Mouse (Mus musculus) embryonic facial prominence, embryonic 15.5 days (tissue): ENCODE results near the gene A730015C16Rik. TPM values are rescaled to one million over a fixed set of nuclear protein-coding genes. Genes with fewer than 3 reads are reported as not detected.

Experiments used
- ATAC-seq: fragments of 200-750 bp; cut with Nextera tagmentation; 2 replicates; pipeline ENCODE4 v1.8.0; 2017; ENCODE audit warnings: low read depth, moderate TSS enrichment; ENCODE audit not compliant: insufficient number of reproducible peaks, low FRiP score, low TSS enrichment
- H3K27ac ChIP-seq: fragments of 300-500 bp; sonication (generic); replicated peaks from 2 replicates; pipeline ENCODE4 v1.5.1; 2015; ENCODE audit warnings: mild to moderate bottlenecking, inconsistent platforms
- H3K27me3 ChIP-seq: fragments of 300-500 bp; sonication (generic); 2 replicates; pipeline ENCODE4 v1.6.1; 2015; ENCODE audit warnings: inconsistent platforms
- H3K36me3 ChIP-seq: fragments of 300-500 bp; sonication (generic); 2 replicates; pipeline ENCODE4 v1.6.1; 2015; ENCODE audit warnings: mild to moderate bottlenecking, inconsistent platforms
- H3K4me1 ChIP-seq: fragments of 300-500 bp; sonication (generic); 2 replicates; pipeline ENCODE4 v1.6.1; 2015; ENCODE audit warnings: inconsistent platforms
- H3K4me2 ChIP-seq: fragments of 300-500 bp; sonication (generic); replicated peaks from 2 replicates; pipeline ENCODE4 v1.6.1; 2015; ENCODE audit warnings: mild to moderate bottlenecking, inconsistent platforms
- H3K4me3 ChIP-seq: fragments of 300-500 bp; sonication (generic); replicated peaks from 2 replicates; pipeline ENCODE4 v1.5.1; 2015; ENCODE audit warnings: mild to moderate bottlenecking, inconsistent platforms
- H3K9ac ChIP-seq: fragments of 300-500 bp; sonication (generic); 2 replicates; pipeline ENCODE4 v1.6.1; 2015; ENCODE audit warnings: inconsistent platforms
- H3K9me3 ChIP-seq: fragments of 300-500 bp; sonication (generic); replicated peaks from 2 replicates; pipeline ENCODE4 v1.6.1; 2016; ENCODE audit warnings: inconsistent platforms
- WGBS: fragments of 180-500 bp; shearing (Covaris S2); methylation state at CpG from one replicate; pipeline ENCODE4 v1.1.7; 2015; 5-methylcytosine and 5-hydroxymethylcytosine counted together
- polyA plus RNA-seq: library from polyadenylated mRNA; unstranded; fragments of >200 nt; fragmentation: Nextera tagmentation; extraction: Ambion mirVana; gene quantifications from 2 replicates; pipeline ENCODE4 v1.2.1, GENCODE M21; 2015

A730015C16Rik gene
- polyA plus RNA-seq, 1 experiment from 2014 or later, result 0.83 TPM

GRCm38 (mm10) chr4:108826643-108827042 is 21.8 kb downstream of the A730015C16Rik start:
- Histone ChIP-seq H3K27ac (no peak overlapping the region), H3K4me1 (peaks cover 1% of the 10 kb centered on the region; the same call in 1 of the 2 replicates), H3K9me3 (no peaks in the 10 kb centered on the region), H3K9ac (no peak overlapping the region), H3K27me3 (no peaks in the 10 kb centered on the region), H3K4me3 (no peak overlapping the region), H3K36me3 (peaks cover 49% of the 10 kb centered on the region), H3K4me2 (no peak overlapping the region)
- WGBS, result 71% methylated on average over 2 of the region's 2 CpGs
- ATAC-seq, result no peak

- H3K9me3 ChIP-seq, result no peaks in the 10 kb centered on the region
- WGBS, result 86% methylated on average over 1 of the region's 1 CpGs
- H3K36me3 ChIP-seq, result peaks cover 52% of the 10 kb centered on the region
- H3K4me3 ChIP-seq, result no peak overlapping the region
- no peaks in the 10 kb centered on the region for H3K4me1 ChIP-seq
- H3K27ac ChIP-seq, result no peak overlapping the region
- no peak for ATAC-seq
- no peaks in the 10 kb centered on the region for H3K27me3 ChIP-seq
- no peak overlapping the region for H3K9ac ChIP-seq
- no peak overlapping the region for H3K4me2 ChIP-seq
These were observed 22.3 kb downstream of the A730015C16Rik start for GRCm38 (mm10) chr4:108826096-108826495.

GRCm38 (mm10) chr4:108825677-108826076 is 22.7 kb downstream of the A730015C16Rik start:
- peaks cover 56% of the 10 kb centered on the region for H3K36me3 ChIP-seq
- no peak overlapping the region for H3K4me3 ChIP-seq
- no peak overlapping the region for H3K27ac ChIP-seq
- no peaks in the 10 kb centered on the region for H3K27me3 ChIP-seq
- ATAC-seq, result no peak
- H3K4me2 ChIP-seq, result no peak overlapping the region
- 84% methylated on average over 3 of the region's 3 CpGs for WGBS
- H3K9ac ChIP-seq, result no peak overlapping the region
- H3K4me1 ChIP-seq, result no peaks in the 10 kb centered on the region
- H3K9me3 ChIP-seq, result no peaks in the 10 kb centered on the region

GRCm38 (mm10) chr4:108811550-108811949 is 36.9 kb downstream of the A730015C16Rik start:
- H3K27me3 ChIP-seq, result no peaks in the 10 kb centered on the region
- no peaks in the 10 kb centered on the region for H3K9me3 ChIP-seq
- no peak overlapping the region for H3K27ac ChIP-seq
- no peaks in the 10 kb centered on the region for H3K4me1 ChIP-seq
- ATAC-seq, result no peak
- H3K4me3 ChIP-seq, result no peak overlapping the region
- WGBS, result 76% methylated on average over 6 of the region's 6 CpGs
- H3K4me2 ChIP-seq, result no peak overlapping the region
- no peak overlapping the region for H3K9ac ChIP-seq
- H3K36me3 ChIP-seq, result peaks cover 4% of the 10 kb centered on the region

GRCm38 (mm10) chr4:108811142-108811541 is 37.3 kb downstream of the A730015C16Rik start:
- Histone ChIP-seq H3K9ac (no peak overlapping the region), H3K4me2 (no peak overlapping the region), H3K36me3 (peaks cover 4% of the 10 kb centered on the region), H3K27me3 (no peaks in the 10 kb centered on the region), H3K27ac (no peak overlapping the region), H3K4me3 (no peak overlapping the region), H3K4me1 (no peaks in the 10 kb centered on the region), H3K9me3 (no peaks in the 10 kb centered on the region)
- no peak for ATAC-seq
- 60% methylated on average over 4 of the region's 4 CpGs for WGBS

GRCm38 (mm10) chr4:108803535-108803934 is 44.9 kb downstream of the A730015C16Rik start:
- no peaks in the 10 kb centered on the region for H3K9me3 ChIP-seq
- H3K4me3 ChIP-seq, result no peak overlapping the region
- 74% methylated on average over 2 of the region's 2 CpGs for WGBS
- no peaks in the 10 kb centered on the region for H3K36me3 ChIP-seq
- ATAC-seq, result no peak
- H3K27me3 ChIP-seq, result no peaks in the 10 kb centered on the region
- no peak overlapping the region for H3K4me2 ChIP-seq
- H3K27ac ChIP-seq, result no peak overlapping the region
- H3K9ac ChIP-seq, result no peak overlapping the region
- H3K4me1 ChIP-seq, result no peaks in the 10 kb centered on the region

- Histone ChIP-seq H3K9ac (no peak overlapping the region), H3K9me3 (no peaks in the 10 kb centered on the region), H3K27ac (no peak overlapping the region), H3K27me3 (no peaks in the 10 kb centered on the region), H3K4me3 (no peak overlapping the region), H3K4me2 (no peak overlapping the region), H3K4me1 (0 out of 2 replicates have a peak, but pooled peaks cover 6% of the 10 kb centered on the region), H3K36me3 (no peaks in the 10 kb centered on the region)
- no peak for ATAC-seq
- 45% methylated on average over 2 of the region's 2 CpGs for WGBS
These were observed 50.2 kb downstream of the A730015C16Rik start for GRCm38 (mm10) chr4:108798083-108798830.

Other genes with a start within 250 kb of the A730015C16Rik start
- 33.3 and 33.7 TPM in 2 replicates for gene Cc2d1b, start 228.7 kb downstream of the A730015C16Rik start, polyA plus RNA-seq
- 1.5 and 2.5 TPM in 2 replicates for gene 3110021N24Rik, start 129.0 kb downstream of the A730015C16Rik start, polyA plus RNA-seq
- 4.8 and 5.0 TPM in 2 replicates for gene Zfyve9, start 67.8 kb downstream of the A730015C16Rik start, polyA plus RNA-seq
- gene Btf3l4, start 15.0 kb downstream of the A730015C16Rik start, polyA plus RNA-seq, result 135 and 138 TPM in 2 replicates
- 92.3 and 101 TPM in 2 replicates for gene Txndc12, start 14.0 kb downstream of the A730015C16Rik start, polyA plus RNA-seq
- gene Kti12, start 834 bp downstream of the A730015C16Rik start, polyA plus RNA-seq, result 44.6 and 47.9 TPM in 2 replicates
- 17.9 and 21.7 TPM in 2 replicates for gene Rab3b, start 30.4 kb upstream of the A730015C16Rik start, polyA plus RNA-seq
- gene Nrd1, start 152.0 kb upstream of the A730015C16Rik start, polyA plus RNA-seq, result 72.4 and 75.4 TPM in 2 replicates